Mouse (Mus musculus) ES-Bruce4 (cell line): Measurements from ENCODE around the gene Bet1l.

Experiments
- CTCF ChIP-seq: IDR thresholded peaks from one replicate; pipeline ENCODE4 v1.8.1; 2011; ENCODE audit warnings: low read depth, low read length
- POLR2A ChIP-seq: IDR thresholded peaks from one replicate; pipeline ENCODE4 v1.8.1; 2011; ENCODE audit warnings: low read length; ENCODE audit not compliant: insufficient read depth

GRCm38 (mm10) chr7:140894611-140895010 lies 37.2 kb upstream of the Bet1l start:
- TF ChIP-seq CTCF (no peak), POLR2A (no peak)
